Mouse (Mus musculus): ENCODE results near the gene Irf2. TPM values are rescaled to one million over a fixed set of nuclear protein-coding genes. Genes with fewer than 3 reads are reported as not detected.

Gene Irf2
- total and polyA plus RNA-seq, 3 experiments: 4.9 to 19.4 TPM; not detected in 1

DNA sequence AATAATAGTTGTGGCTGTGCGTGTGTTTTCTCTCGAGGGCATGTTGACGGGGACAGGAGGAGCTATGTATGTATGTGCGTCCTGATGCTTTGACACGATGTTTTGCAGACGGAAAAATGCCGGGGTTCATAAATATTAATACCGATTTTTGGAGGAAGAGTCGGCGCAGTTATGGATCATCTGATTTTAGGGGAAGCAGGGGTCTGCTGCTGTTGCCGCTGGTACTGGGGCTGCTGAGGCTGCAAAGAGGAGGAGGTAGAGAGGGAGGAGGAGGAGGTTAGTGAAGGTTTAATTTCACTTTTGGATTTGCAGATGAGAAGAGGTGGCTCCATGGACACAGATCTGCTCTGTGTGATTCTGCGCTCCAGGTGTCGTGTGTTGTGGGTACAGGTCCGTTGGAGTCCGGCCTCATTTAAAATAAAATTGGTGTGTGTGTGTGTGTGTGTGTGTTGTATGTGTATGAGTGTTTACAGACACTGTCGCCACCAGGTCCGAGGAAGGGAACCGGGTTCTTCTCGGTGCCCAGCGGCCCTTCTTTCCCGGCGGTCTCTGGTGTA is 502 bp downstream of the Irf2 start:
- no peaks in the 10 kb centered on the region for H3K9me3 ChIP-seq (replicated peaks; ENCODE audit: insufficient read depth, low read length)
- H3K79me2 ChIP-seq (ENCODE audit: control insufficient read depth, insufficient read depth, low read length, poor library complexity): peaks cover 59% of the 10 kb centered on the region
- peak overlapping the region; percentile 68 for H3K9ac ChIP-seq (ENCODE audit: control insufficient read depth, low read depth, low read length, poor library complexity, severe bottlenecking)
- no peak for DNase-seq (ENCODE audit: low read depth, low spot score)
- peak overlapping the region; percentile 89 to 98 for H3K4me3 ChIP-seq (ENCODE audit: control insufficient read depth in 1 of 2, insufficient read depth in 1 of 2, low read depth in 2 of 2, low read length in 2 of 2)
- H3K27me3 ChIP-seq (ENCODE audit: control insufficient read depth in 1 of 2, insufficient read depth in 2 of 2, low read length in 2 of 2): no peaks in the 10 kb centered on the region
- peak overlapping the region; percentile 97 for H3K27ac ChIP-seq (ENCODE audit: control insufficient read depth, low read depth, low read length)
- TF ChIP-seq MAZ (IDR thresholded peaks at IDR 0.05; ENCODE audit: low read depth, low read length) (no peak), ZNF384 (IDR thresholded peaks at IDR 0.05; ENCODE audit: low read depth, low read length) (no peak), CHD1 (IDR thresholded peaks at IDR 0.05; ENCODE audit: low read depth, low read length) (peak; percentile 89; the same call in 1 of the 2 replicates), ZKSCAN1 (IDR thresholded peaks at IDR 0.05; ENCODE audit: low read depth, low read length) (no peak), MXI1 (IDR thresholded peaks at IDR 0.05; ENCODE audit: low read depth, low read length) (0 out of 2 replicates have a peak, but pooled peaks have one; percentile 3), SIN3A (IDR thresholded peaks at IDR 0.05; ENCODE audit: low read length) (peak; percentile 48), MYC (IDR thresholded peaks at IDR 0.05; ENCODE audit: low read depth, low read length) (no peak), RCOR1 (IDR thresholded peaks at IDR 0.05; ENCODE audit: low read depth, low read length) (no peak), BHLHE40 (IDR thresholded peaks at IDR 0.05; ENCODE audit: borderline replicate concordance, low read depth, low read length) (no peak), NRF1 (IDR thresholded peaks at IDR 0.05; ENCODE audit: insufficient read depth, low read depth, low read length, poor library complexity, severe bottlenecking) (no peak), EP300 (IDR thresholded peaks at IDR 0.05; ENCODE audit: low read depth in 1 of 2, low read length in 2 of 2) (no peak), SMC3 (IDR thresholded peaks at IDR 0.05; ENCODE audit: low read depth, low read length) (no peak), POLR2A (IDR thresholded peaks at IDR 0.05; ENCODE audit: control insufficient read depth in 1 of 2, insufficient read depth in 1 of 2, low read depth in 1 of 2, low read length in 2 of 2, poor library complexity in 1 of 2) (0 out of 4 replicates have a peak, but pooled peaks of 1 of the 2 experiments have one; percentile 3)
- peaks cover 0 to 30% of the 10 kb centered on the region in 2 experiments; a peak in 2 of 4 replicates for H3K36me3 ChIP-seq (ENCODE audit: control insufficient read depth in 1 of 2, insufficient read depth in 2 of 2, low read length in 2 of 2)
- peaks cover 7 to 23% of the 10 kb centered on the region in 2 experiments for H3K4me1 ChIP-seq (ENCODE audit: control insufficient read depth in 1 of 2, insufficient read depth in 2 of 2, low read length in 2 of 2)

DNA sequence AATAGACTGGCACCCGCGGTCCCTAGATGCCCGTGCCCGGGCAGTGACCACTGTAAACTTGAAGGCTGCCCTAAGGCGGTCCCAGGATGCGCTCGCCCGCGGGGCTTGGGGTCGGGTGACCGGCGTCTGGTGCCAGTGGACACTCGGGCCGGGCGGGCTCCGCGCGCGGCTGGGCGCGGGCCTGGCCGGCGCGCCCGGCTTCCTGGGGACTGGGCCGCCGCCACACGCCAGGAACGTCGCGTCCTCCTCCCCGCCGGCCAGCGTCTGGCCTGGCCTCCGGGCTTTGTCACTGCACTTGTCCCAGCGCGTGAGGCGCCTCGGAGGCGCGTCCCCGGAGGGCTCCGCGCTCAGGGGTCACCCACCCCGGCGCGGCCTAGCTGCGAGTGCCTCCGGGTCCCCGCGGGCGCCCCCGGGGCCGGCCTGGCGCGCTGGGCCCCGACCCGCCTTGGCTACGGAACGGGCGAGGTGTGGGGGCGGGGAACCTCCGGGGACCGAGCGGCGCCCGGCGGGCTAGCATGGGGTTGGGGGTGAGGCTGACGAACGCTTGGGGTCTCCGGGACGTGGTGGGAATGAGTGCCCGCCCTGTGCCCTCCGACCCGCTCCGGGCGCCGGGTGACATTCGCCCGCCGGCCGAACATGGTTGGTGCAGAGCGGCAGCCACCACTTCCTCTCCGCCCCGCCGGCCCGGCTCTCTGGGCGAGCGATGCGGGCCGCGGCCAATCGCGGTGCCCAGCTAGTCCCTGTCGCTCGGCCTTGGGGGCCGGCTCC is 1.2 kb downstream of the Irf2 start:
- Histone ChIP-seq H3K9me3 (replicated peaks; ENCODE audit: insufficient read depth, low read length) (no peaks in the 10 kb centered on the region), H3K36me3 (ENCODE audit: control insufficient read depth in 1 of 2, insufficient read depth in 2 of 2, low read length in 2 of 2) (peaks cover 0 to 34% of the 10 kb centered on the region in 2 experiments; a peak in 2 of 4 replicates), H3K9ac (ENCODE audit: control insufficient read depth, low read depth, low read length, poor library complexity, severe bottlenecking) (peak overlapping the region; percentile 68), H3K27me3 (ENCODE audit: control insufficient read depth in 1 of 2, insufficient read depth in 2 of 2, low read length in 2 of 2) (no peaks in the 10 kb centered on the region), H3K79me2 (ENCODE audit: control insufficient read depth, insufficient read depth, low read length, poor library complexity) (peaks cover 63% of the 10 kb centered on the region), H3K4me1 (ENCODE audit: control insufficient read depth in 1 of 2, insufficient read depth in 2 of 2, low read length in 2 of 2) (peaks cover 12 to 27% of the 10 kb centered on the region in 2 experiments), H3K27ac (ENCODE audit: control insufficient read depth, low read depth, low read length) (peak overlapping the region; percentile 97), H3K4me3 (ENCODE audit: control insufficient read depth in 1 of 2, insufficient read depth in 1 of 2, low read depth in 2 of 2, low read length in 2 of 2) (peak overlapping the region; percentile 89 to 98)
- DNase-seq (ENCODE audit: low read depth, low spot score): peak; percentile 68
- no peak for TF ChIP-seq EP300 (IDR thresholded peaks at IDR 0.05; ENCODE audit: low read depth in 1 of 2, low read length in 2 of 2)
- TF ChIP-seq UBTF (IDR thresholded peaks at IDR 0.05; ENCODE audit: borderline replicate concordance, insufficient read depth, low read depth, low read length): peak; percentile 91; the same call in 1 of the 2 replicates
- no peak for TF ChIP-seq GATA1 (IDR thresholded peaks at IDR 0.05; ENCODE audit: low read depth, low read length)
- TF ChIP-seq MXI1 (IDR thresholded peaks at IDR 0.05; ENCODE audit: low read depth, low read length): peak; percentile 42
- no peak for TF ChIP-seq RAD21 (IDR thresholded peaks at IDR 0.05; ENCODE audit: low read depth, low read length)
- TF ChIP-seq POLR2A (IDR thresholded peaks at IDR 0.05; ENCODE audit: control insufficient read depth in 1 of 2, insufficient read depth in 1 of 2, low read depth in 1 of 2, low read length in 2 of 2, poor library complexity in 1 of 2): 0 out of 4 replicates have a peak, but pooled peaks of 1 of the 2 experiments have one; percentile 21
- TF ChIP-seq ELF1 (IDR thresholded peaks at IDR 0.05; ENCODE audit: low read depth, low read length): no peak
- 0 out of 2 replicates have a peak, but pooled peaks have one; percentile 15 for TF ChIP-seq NELFE (IDR thresholded peaks at IDR 0.05; ENCODE audit: low read depth, low read length)
- no peak for TF ChIP-seq ZNF384 (IDR thresholded peaks at IDR 0.05; ENCODE audit: low read depth, low read length)
- TF ChIP-seq USF1 (IDR thresholded peaks at IDR 0.05; ENCODE audit: low read depth, low read length): no peak
- TF ChIP-seq BHLHE40 (IDR thresholded peaks at IDR 0.05; ENCODE audit: borderline replicate concordance, low read depth, low read length): 0 out of 2 replicates have a peak, but pooled peaks have one; percentile 11
